Mouse (Mus musculus) yolk sac, embryonic 10.5 days (tissue): ENCODE data around the gene Ly6f.
"Not testable (repeated sequence)": the region's sequence is repeated elsewhere in the genome, so short reads cannot be mapped to it uniquely, and the experiment has no call there.

Experiments
- DNase-seq: peaks from one replicate; pipeline ENCODE4 v3.0.0-alpha.2; 2017; ENCODE audit warnings: low spot score

The Ly6f gene

DNA sequence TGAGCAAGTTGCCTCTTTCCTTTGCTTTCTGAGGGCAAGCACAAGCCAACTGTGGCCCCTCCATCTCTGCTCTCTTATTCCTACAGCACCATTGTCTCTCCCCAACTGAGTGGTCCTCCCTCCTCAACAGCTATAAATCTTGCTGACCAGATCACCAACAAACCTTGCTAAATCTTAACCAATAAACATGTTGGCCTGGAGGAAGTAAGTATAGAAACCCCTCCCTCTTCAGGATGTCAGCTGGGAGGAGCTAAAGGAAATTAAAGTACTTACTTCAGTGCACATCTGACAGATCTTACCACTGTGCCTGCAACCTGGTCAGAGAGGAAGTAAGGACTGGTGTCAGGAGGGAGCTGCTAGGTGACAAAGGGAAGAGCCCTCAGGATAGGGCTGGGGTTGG lies at the start of gene Ly6f:
Ly6f (plus strand) TSS at position 301 of the 400 bp plus-strand sequence.
- no peak for DNase-seq

DNA sequence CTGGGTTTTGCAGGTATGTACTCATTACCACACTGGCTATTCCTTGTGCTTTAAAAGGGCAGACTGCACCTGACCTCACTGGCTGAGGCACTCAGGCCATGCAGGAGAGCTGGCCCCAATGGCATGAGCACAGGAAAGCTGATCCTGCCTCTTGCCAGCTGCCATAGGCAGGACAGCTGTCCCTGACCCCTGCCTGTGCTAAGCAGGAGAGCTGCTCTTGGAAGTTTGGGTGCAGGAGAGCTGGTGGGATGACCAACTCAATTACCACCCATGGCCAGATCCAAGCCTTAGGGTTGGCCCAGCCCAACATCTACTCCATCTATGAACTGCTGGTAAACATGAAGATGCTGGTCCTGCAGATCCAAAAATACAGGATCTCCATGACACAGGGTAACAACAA lies 46.3 kb upstream of the Ly6f start:
- no peak for DNase-seq

DNA sequence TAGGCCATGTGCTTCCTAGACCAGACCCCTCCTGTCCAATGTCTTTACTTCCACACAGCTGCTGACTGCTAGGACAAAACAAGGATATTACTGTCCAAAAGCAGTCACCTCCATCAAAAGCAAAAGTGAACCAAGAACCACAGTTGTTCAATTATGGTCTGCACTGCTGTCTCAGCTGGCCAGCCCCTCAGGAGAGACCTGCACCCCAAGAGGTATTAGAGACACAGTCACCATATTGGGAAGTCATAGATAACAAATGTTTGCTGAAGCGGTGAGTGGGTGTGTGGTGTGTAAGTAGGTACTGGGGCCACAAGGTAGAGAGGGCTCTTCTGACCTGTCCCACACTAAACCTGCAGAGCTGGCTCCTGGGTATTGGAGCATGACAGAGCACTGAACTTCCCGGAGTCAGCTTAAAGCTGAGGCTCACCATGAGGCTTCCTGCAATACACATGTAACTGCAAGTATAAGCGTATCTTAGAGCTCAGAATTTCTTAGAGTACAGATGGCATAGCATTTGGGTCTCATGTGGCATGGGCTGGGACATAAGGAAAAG lies 30.4 kb upstream of the Ly6f start:
- DNase-seq: no peak

DNA sequence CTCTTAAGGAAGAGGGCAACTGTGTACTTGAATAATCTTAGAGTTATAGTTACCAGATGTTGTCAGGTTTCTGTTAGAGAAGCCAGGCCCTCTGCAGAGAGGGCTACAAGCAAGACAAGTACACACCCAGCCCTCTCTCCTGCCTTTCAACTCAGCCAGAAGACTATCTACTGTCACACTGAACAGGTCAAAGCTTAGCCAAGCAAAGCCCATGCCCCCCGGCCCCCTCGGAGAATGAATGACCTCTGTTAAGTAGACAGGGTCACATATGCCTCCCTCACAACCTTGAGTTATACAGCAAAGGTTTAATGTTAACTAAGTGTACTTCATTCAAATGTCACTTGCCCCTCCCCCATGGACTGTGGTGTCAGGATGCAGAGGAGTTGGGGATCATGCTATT lies 27.7 kb upstream of the Ly6f start:
- DNase-seq: peak; percentile 8

DNA sequence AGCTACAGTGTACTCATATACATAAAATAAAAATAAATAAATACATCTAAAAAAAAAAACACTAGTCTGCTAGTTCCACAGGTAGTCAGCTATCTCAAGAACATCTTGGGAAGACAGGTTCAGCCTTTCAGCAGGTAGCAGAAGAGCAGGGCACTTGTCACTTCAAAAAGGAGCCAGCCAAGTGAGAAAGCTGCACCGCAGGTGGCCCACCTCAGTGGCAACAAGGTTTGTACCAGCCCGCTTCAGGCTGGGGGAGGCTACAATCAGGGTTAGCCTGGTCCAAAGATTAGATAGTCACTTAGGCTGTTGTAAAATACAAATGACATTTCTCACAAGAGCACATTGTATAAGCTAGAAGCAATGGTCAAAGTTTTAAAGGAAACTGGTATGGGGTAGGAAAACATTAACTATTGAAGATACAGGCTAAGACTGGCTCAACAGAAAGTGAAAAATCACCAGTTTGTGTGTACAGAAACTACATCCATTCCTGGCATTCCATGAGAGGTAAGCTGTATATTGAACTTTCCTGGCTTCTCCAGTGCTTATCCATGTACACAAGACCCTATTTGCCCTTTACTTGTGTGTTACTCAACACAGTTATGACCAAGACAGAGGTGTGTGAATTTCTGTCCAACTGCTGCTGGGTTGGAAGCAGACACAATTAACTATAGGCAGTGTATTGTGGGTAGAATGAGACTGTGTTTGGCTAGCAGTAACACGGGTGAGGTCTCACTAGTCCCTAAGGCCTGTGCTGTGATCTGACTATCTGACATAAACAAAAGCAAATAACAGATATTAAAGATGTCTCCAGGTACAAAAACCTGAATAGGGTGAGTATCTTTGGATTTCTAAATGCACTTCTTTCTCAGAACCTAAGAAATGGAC lies 25.2 kb upstream of the Ly6f start:
- DNase-seq: peak; percentile 32

DNA sequence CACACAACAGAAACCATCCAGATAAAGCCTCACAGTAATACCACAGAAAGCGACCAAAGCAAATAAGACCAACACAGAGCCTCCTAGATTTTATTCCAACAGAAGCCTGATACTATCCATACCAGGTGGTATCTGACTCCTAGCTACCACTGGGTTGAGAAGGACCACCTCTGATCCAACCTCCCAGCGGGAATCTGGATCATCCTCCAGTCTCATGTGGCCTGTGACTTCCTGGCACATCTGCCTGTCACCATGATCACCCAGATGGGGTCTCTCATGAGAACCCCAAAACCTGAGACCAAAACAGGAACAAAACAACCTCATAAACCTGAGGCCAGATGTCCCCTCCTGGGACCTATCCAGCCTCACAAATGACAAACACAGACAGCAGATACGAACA lies 13.6 kb upstream of the Ly6f start:
- no peak for DNase-seq

DNA sequence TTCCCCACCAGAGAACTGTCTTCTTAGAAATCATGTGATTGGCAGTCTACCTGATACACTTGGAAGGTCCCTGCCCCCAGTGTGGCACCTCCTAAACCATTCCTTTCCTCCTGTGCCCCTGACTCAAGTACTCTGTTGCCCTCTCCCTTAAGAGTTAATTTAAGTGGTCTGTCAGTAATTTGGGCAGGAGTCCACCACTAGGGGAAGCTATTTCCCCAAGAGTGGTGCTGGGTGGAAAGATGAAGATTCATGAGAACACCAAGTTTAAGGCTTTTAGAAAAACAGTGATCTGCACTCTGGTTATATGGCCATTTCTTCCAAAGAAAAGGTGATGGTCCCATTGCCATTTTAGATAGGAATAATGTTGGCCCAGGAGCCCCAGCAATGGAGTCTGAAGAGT lies 2.4 kb upstream of the Ly6f start:
- DNase-seq: no peak

DNA sequence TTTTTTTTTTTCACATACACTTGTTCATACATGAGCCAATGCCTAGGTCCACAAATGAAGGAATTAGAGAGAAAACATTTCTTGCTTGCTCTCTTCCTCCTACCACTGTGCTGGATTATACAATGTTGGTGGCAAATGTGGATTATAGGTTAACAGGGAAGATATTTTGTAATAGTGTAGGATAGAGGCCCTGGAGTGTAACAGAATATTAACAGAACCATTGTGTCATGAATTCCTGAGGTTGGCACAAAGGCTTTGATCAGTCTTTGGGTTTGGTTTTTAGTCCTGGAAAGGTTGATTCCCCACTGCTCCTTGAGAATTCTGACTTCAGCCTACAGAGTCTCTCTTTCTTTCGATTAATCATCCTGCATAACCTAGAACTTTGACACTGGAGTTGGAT lies 1.6 kb upstream of the Ly6f start:
- no peak for DNase-seq

DNA sequence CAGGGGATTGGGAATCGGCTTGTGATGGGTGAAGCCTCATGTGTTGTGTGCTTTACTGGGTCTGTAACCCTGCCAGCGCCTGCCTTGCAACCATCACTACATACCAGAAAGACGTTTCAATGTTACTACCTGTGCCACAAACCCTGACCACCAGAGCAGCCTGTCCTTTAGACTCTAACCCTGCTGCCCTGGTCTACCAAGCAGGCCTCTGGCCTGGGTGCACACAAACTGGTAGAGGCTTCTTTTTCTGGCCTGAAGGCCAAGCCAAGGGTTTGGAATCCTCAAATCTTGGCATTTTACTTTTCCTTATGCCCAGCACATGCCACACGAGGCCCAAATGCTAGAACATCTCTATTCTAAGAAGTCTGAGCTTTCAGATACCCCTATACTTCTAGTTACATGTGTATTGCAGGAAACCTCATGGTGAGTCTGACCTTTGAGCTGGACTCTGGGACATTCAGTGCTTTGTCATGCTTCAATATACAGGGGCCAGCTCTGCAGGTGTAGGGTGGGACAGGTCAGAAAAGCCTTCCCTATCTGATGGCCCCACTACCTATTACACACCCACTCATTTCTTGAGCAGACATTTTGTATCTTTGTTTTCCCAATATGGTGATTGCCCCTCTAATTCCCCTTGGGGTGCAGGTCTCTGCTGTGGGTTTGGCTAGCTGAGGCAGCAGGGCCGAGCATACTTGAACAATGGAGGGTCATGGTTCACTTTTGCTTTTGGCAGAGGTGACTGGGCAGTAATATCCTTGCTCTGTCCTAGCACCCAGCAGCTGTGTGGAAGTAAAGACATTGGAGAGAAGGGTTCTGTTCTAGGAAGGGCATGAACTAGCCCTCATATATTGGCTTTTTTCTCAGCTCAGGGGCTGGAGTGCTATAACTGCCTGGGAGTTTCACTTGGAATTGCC lies 952 bp downstream of the Ly6f start:
- DNase-seq: no peak

DNA sequence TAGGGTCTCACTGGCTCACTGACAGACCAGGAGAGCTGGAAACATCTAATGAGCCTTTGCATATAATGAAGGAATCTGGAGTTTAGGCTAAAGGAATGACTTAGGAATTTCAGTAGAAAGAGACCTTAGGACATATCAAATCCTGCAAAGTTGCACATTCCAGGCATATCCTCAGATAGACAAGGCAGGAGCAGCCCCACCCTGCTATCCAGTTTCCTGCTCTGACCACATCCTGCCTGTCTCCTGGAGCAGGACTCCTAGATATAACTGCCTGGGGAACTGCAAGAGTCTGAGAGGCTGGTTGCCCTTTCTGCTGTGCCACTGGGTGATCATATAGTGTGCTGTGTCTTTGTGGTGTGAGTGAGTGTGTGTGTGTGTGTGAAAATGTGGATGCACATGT lies 1.9 kb downstream of the Ly6f start:
- peak; percentile 20 for DNase-seq

DNA sequence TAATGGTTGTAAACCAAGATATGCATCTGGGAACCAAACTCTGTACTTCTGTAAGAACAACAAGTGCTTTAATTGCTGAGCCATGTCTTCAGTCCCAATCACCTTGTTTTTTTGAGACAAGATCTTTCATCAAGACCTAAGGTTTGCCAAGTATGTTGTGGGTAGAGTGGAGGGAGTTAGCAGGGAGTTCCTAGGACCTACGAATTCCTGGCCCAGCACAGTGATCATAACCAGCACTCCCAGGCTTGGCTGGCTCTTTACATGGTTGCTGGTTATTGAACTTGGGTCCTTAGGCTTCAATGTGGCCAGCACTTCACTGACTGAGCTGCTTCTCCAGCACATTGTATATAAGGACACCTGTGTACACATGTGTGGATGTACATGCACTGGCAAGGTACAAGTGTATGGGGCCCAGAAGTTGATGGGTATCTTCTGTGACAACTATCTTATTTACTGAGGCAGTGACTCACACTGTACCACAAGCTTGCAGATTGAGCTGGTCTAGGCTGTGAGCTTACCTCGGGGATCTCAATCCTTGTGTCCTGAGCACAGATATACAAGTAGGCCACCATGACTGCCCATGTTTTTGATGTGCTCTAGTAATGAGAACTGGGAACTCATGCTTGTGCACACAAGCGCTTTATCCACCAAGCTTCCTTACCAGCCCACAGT lies 2.6 kb downstream of the Ly6f start:
- DNase-seq: no peak

DNA sequence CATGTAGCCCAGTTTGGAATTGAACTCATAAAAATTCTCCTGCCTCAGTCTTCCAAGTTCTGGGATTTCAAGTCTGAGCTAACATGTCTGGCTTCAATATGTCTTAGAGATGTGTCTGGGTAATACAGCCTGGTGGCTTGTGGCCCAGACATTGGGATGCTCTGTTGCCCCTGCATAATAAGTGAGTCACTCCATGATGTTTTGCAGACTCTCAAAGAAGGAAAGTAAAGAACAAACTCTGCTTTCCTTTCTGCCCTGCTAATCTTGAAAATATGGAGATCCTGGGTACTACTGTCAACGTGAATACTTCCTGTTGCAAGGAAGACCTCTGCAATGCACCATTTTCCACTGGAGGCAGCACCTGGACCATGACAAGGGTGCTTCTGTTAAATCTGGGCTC lies 3.2 kb downstream of the Ly6f start:
- DNase-seq: no peak

DNA sequence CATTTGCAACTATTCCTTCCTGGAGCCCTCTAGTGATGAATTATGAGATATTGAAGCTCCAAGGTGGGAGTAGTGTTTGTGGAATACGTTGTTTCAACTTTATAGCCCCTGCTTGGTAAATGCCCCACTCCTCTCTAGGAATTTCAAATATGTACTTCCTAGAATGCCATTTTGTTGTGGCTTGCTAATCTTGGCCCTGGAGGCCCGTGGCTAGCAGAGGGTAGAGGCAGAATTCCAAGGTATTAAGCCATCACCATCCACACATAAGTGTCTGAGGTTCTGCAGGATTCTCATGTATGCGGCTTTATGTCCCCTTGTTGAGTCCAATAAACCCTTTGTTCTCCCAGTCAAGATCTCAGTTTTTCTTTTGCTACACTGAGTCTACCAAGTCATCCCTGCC lies 3.7 kb downstream of the Ly6f start:
- no peak for DNase-seq

DNA sequence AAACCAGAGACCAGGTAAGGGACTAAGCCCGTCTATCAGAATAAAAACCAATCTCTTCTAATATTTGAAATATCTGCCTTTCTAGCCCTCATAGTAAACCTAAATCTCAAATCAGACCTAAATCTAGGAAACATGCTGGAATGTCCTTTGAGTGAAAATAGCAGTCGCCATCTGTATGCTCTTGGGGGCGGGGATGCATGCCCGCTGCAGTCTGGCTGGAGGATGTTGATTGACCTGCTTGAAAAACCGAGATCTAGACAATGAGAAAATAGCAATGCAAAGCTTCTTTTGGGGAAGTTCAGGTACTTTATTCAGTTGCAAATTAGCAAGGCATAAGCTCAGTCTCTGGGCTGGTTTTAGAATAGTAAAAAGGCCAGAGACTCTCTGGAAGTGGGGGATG lies 13.8 kb downstream of the Ly6f start:
- not testable (repeated sequence) for DNase-seq

DNA sequence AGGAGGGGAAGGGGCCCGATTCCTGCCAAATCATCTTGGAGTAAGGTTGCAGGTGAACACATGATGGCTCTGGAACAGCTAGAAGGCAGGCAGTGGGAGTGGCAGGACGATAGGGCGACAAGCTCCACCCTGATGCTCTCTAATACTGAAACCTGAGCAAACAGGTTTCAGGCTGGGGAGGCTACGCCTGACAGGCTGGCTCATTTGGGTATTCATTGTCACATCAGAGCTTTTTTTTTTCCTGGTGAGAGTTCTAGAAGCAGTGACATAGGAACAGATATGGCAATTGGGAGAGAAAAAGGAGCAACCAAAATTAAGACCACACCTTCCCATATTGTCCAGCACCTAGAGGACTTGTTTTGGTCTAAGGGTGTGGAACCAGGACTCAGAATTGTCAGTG lies 18.3 kb downstream of the Ly6f start:
- DNase-seq: not testable (repeated sequence)

DNA sequence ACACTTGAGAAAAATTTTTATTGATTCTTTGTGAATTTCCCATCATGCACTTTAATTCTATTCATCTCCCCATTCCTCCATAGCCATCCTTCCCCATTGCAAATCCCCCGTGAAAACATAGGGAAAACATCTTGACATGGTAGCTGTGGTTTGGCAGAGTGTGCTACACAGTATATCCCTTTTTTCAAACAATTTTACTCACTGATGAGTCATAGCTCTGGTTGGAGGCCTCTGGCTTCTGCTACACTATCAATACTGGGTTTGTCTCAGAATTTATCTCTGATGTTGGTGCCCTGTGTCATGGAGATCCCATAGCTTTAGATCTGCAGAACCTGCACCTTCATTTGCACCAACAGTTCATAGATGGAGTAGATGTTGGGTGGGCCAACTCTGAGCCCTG lies 24.2 kb downstream of the Ly6f start:
- no peak for DNase-seq

DNA sequence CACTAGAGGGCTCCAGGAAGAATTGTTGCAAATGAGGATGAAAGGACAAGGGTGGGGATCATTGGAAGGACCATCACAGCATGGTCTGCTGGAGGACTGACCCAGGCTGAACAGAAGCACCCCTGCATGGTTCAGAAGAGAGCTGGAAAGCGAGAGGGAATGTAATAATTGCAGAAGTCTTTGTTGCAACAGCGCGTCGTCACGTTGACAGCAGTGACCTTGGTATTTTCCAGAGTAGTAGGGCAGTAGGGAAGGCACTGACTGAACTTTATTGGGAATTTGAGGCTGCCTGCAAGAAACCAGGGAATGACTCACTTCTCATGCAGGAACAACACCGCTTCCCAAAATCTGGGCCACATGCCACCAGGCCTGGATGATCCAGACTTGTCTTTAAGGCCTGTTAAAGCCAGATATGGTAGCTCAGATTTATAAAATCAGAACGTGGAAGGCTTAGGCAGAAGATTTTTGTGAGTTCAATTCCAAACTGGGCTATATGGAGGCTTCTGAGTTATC lies 25.7 kb downstream of the Ly6f start:
- no peak for DNase-seq

DNA sequence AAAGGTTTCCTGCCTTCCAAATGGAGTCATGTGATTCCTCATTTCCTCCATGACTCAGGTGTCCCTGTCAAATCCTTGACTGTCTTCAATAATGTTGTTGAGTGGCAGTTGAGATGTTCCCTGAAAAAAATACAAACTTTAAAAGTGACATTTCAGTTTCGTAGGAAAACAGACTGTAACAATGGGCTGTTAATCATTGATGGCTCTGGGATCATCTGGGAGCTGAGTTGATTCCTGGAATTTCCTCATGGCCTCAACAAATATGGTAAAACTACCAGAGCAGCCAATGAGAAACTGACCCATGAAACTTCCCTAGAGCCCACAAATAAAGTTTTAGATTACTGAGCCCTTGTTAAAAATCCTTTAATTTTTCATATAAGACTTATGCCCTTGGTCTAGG lies 37.9 kb downstream of the Ly6f start:
- DNase-seq: peak; percentile 7

DNA sequence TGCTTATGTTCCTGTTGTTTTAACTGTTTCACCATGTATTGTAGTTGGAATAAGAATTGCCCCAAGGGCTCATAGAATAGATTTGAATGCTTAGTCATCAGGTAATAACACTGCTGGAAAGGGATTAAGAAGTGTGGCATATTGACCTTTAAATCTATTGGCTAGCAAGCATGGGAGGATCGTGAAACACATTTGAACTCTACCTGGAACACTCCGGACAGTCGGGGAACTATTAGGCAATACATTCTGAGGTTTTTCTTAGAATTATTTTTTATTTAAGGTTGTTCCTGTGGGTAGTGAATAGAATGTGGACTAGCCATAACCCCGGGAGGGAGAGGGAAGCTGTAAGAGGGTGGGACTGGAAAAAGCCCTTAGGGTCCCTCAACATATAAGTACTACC lies 41.0 kb downstream of the Ly6f start:
- DNase-seq: no peak

DNA sequence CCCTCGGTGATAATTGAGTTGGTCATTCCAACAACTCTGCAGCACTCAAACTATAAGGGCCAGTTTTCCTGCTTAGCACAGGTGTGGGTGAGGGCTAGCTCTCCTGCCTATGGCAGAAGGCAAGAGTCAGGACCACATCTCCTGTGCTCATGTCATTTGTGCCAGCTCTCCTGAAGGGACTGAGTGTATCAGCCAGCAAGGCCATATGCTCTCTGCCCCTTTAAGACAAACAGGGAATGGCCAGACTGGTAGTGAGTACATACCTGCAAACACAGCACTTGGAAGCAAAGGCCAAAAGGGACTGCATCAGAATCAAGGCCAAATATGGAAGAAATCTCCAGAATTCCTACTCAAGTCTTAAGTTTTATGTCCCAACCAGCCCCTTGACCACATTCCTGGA lies 41.7 kb downstream of the Ly6f start:
- no peak for DNase-seq

DNA sequence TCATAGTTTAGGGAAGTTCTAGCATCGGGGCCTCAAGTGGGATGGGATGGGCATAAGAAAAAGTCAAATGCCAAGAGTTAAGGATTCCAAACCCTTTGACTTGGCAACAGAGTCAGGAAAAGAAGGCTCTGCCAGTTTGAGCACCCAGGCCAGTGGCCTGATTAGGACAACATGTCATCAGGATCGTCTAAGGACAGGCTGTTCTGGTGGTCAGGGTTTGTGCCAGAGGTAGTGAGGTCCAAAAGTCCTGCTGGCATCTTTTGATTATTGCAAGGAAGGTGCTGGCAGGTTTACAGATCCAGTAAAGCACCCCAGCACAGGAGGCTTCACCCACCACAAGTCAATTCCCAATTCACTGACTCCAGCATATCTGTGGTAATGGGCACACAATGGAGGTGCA lies 46.2 kb downstream of the Ly6f start:
- no peak for DNase-seq

DNA sequence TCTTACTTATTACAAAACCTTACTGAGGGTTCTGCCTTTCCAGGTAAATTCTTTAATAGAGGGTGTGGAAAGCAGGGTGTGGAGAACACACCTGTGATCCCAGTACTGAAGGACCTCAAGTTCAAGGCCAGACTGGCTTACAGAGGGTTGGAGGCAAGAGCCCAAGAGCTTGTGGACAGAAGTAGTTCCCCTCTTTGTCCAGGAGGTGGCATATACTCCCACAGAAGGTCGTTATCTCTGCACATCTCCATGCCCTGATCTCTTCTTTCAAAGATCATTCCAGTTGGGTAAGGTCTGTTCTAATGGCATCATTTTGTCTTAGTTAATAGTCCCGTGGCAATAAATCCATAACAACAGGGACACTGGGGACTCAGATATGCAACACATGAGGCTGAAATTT lies 49.0 kb downstream of the Ly6f start:
- DNase-seq: no peak
